Comparison of ENCODE assay signal across 9 mouse cellular contexts in the genomic region with DNA sequence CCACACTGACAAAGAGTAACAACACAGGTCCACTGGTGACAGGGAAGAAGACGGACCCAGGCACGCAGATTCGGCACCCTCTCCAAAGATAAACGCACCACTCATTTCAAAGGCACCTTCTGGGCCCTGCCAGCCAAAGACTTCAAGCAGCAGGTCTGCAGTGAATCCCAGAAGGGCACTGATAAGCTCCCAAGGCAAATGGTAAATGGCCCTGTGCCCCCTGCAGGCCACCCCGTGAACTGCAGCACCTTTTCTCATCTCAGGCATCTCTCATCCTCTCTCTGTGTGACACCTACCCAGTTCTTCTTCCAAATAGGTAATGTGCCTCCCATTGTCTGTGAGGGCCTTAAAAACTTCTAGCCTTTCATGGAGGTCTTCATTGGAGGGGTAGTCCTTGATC. TPM values are rescaled to one million over a fixed set of nuclear protein-coding genes. Genes with fewer than 3 reads are reported as not detected.
DNase-seq lines count a peak whose midpoint lies in the region; ATAC-seq and TF ChIP-seq lines count a peak whose summit lies in the region.
"Had no signal": no experiment of that assay in that cellular context is flagged by ENCODE, and none has a peak within 500 bp of the region (broad histone marks: within the 10 kb centered on the region; RNA-seq: fewer than 3 reads in every experiment).

No protein-coding gene starts in this region.

- no peak overlapping the region for H3K9ac ChIP-seq in hindbrain, embryonic 12.5 days
- no peak overlapping the region for H3K9ac ChIP-seq in ES-Bruce4 (ENCODE audit: low read depth, poor library complexity, severe bottlenecking)
- H3K9ac ChIP-seq: liver, embryonic 15.5 days had no signal

- peak; percentile 72 for DNase-seq in hindbrain, embryonic 10.5 days (ENCODE audit: low spot score)
- peak; percentile 66 for DNase-seq in c-Kit-positive CD71-negative TER-119-negative erythroid progenitor cells, embryonic 14.5 days (ENCODE audit: low read depth)
- peak; percentile 75 for DNase-seq in gastrocnemius, adult 18-20 months (ENCODE audit: low spot score)
- DNase-seq in layer of hippocampus, adult 9-10 months (ENCODE audit: low spot score), result peak; percentile 79
- DNase-seq in lung, postnatal 25 days (ENCODE audit: low spot score), result peak; percentile 71
- DNase-seq in spleen, postnatal 14 days (ENCODE audit: low spot score in 2 of 2), result peak; percentile 62 to 76

- H3K4me2 ChIP-seq in hindbrain, embryonic 12.5 days (replicated peaks), result no peak overlapping the region
- H3K4me2 ChIP-seq: liver, embryonic 15.5 days had no signal

- no peak for TF ChIP-seq EP300 in ES-Bruce4 (IDR thresholded peaks at IDR 0.05; ENCODE audit: insufficient read depth, low read depth, low read length)

- H3K27ac ChIP-seq in hindbrain, embryonic 10.5 days, result no peak overlapping the region
- no peak overlapping the region for H3K27ac ChIP-seq in hindbrain, embryonic 12.5 days
- no peak overlapping the region for H3K27ac ChIP-seq in ES-Bruce4 (ENCODE audit: insufficient read depth, low read length)
- H3K27ac ChIP-seq: liver, embryonic 15.5 days had no signal

- ATAC-seq in hindbrain, embryonic 12.5 days (ENCODE audit: low FRiP score), result no peak

- no peak for TF ChIP-seq POLR2A in ES-Bruce4 (IDR thresholded peaks at IDR 0.05; ENCODE audit: insufficient read depth, low read length)

- peaks cover 74% of the 10 kb centered on the region for H3K36me3 ChIP-seq in hindbrain, embryonic 10.5 days
- peaks cover 67% of the 10 kb centered on the region for H3K36me3 ChIP-seq in hindbrain, embryonic 12.5 days
- H3K36me3 ChIP-seq in ES-Bruce4 (ENCODE audit: control insufficient read depth, insufficient read depth, low read length, poor library complexity, severe bottlenecking), result peaks cover 3% of the 10 kb centered on the region

- H3K9me3 ChIP-seq in hindbrain, embryonic 10.5 days, result no peaks in the 10 kb centered on the region
- no peaks in the 10 kb centered on the region for H3K9me3 ChIP-seq in hindbrain, embryonic 12.5 days (replicated peaks)
- H3K9me3 ChIP-seq in ES-Bruce4 (replicated peaks; ENCODE audit: control insufficient read depth, insufficient read depth, low read length, poor library complexity, severe bottlenecking), result no peaks in the 10 kb centered on the region
- H3K9me3 ChIP-seq: liver, embryonic 15.5 days had no signal

- peak; percentile 87 for TF ChIP-seq CTCF in ES-Bruce4 (IDR thresholded peaks at IDR 0.05; ENCODE audit: low read depth, low read length)

- no peaks in the 10 kb centered on the region for H3K27me3 ChIP-seq in hindbrain, embryonic 10.5 days (ENCODE audit: insufficient read depth, poor library complexity, severe bottlenecking)
- no peaks in the 10 kb centered on the region for H3K27me3 ChIP-seq in hindbrain, embryonic 12.5 days
- no peaks in the 10 kb centered on the region for H3K27me3 ChIP-seq in ES-Bruce4 (ENCODE audit: control insufficient read depth, insufficient read depth, low read length, poor library complexity, severe bottlenecking)
- H3K27me3 ChIP-seq: liver, embryonic 15.5 days had no signal

- WGBS in hindbrain, embryonic 10.5 days, result 55% methylated on average over 5 of the region's 5 CpGs
- 57% methylated on average over 5 of the region's 5 CpGs for WGBS in hindbrain, embryonic 12.5 days

- H3K4me3 ChIP-seq in hindbrain, embryonic 10.5 days, result no peak overlapping the region
- H3K4me3 ChIP-seq in hindbrain, embryonic 12.5 days, result no peak overlapping the region
- H3K4me3 ChIP-seq in ES-Bruce4 (ENCODE audit: low read depth, low read length), result no peak overlapping the region
- H3K4me3 ChIP-seq: liver, embryonic 15.5 days had no signal

- peaks cover 17% of the 10 kb centered on the region for H3K4me1 ChIP-seq in hindbrain, embryonic 10.5 days (replicated peaks)
- peaks cover 15% of the 10 kb centered on the region for H3K4me1 ChIP-seq in hindbrain, embryonic 12.5 days
- no peaks in the 10 kb centered on the region for H3K4me1 ChIP-seq in ES-Bruce4 (ENCODE audit: control insufficient read depth, insufficient read depth, low read length)

RNA-seq across cellular contexts. Expression of gene Tsc2, which starts 3.8 kb away (rescaled TPM):
- 64.1 and 86.9 TPM in 2 replicates for polyA plus RNA-seq in hindbrain, embryonic 10.5 days (2016; fragmentation: Nextera tagmentation; extraction: Ambion mirVana)
- polyA plus RNA-seq in hindbrain, embryonic 12.5 days (2016; fragmentation: Nextera tagmentation; extraction: Ambion mirVana), result 85.5 and 86.2 TPM in 2 replicates
- 51.1 and 53.2 TPM in 2 replicates for polyA plus RNA-seq in ES-Bruce4 (2011; ENCODE audit: insufficient read depth, insufficient read length, low read depth, missing spikeins)
- total RNA-seq in gastrocnemius, adult 18-20 months (2021), result 100 to 1,000 TPM in 1 of 2 experiments, 10 to 100 TPM in 1; 83.2 to 105 TPM

RNA-seq across cellular contexts. Expression of gene Nthl1, which starts 3.8 kb away (rescaled TPM):
- polyA plus RNA-seq in hindbrain, embryonic 10.5 days (2016; fragmentation: Nextera tagmentation; extraction: Ambion mirVana), result 19.9 and 27.1 TPM in 2 replicates
- polyA plus RNA-seq in hindbrain, embryonic 12.5 days (2016; fragmentation: Nextera tagmentation; extraction: Ambion mirVana), result 14.4 and 15.7 TPM in 2 replicates
- 21.5 and 27.2 TPM in 2 replicates for polyA plus RNA-seq in ES-Bruce4 (2011; ENCODE audit: insufficient read depth, insufficient read length, low read depth, missing spikeins)
- total RNA-seq in gastrocnemius, adult 18-20 months (2021), result 1 to 10 TPM; 2.5 to 3.5 TPM

RNA-seq across cellular contexts. Expression of gene Slc9a3r2, which starts 21.5 kb away (rescaled TPM):
- 34.2 and 39.2 TPM in 2 replicates for polyA plus RNA-seq in hindbrain, embryonic 10.5 days (2016; fragmentation: Nextera tagmentation; extraction: Ambion mirVana)
- polyA plus RNA-seq in hindbrain, embryonic 12.5 days (2016; fragmentation: Nextera tagmentation; extraction: Ambion mirVana), result 39.2 and 39.6 TPM in 2 replicates
- polyA plus RNA-seq in ES-Bruce4 (2011; ENCODE audit: insufficient read depth, insufficient read length, low read depth, missing spikeins), result 10.3 and 13.5 TPM in 2 replicates
- 10 to 100 TPM; 31.8 to 55.0 TPM for total RNA-seq in gastrocnemius, adult 18-20 months (2021)

RNA-seq across cellular contexts. Expression of gene Npw, which starts 29.6 kb away (rescaled TPM):
- polyA plus RNA-seq in hindbrain, embryonic 10.5 days (2016; fragmentation: Nextera tagmentation; extraction: Ambion mirVana), result not detected in 2 replicates
- not detected in 2 replicates for polyA plus RNA-seq in hindbrain, embryonic 12.5 days (2016; fragmentation: Nextera tagmentation; extraction: Ambion mirVana)
- polyA plus RNA-seq in ES-Bruce4 (2011; ENCODE audit: insufficient read depth, insufficient read length, low read depth, missing spikeins), result 1.6 TPM in 1 of 2 replicates, not detected in the other
- total RNA-seq in gastrocnemius, adult 18-20 months (2021), result not detected

RNA-seq across cellular contexts. Expression of gene Zfp598, which starts 40.8 kb away (rescaled TPM):
- 26.2 and 28.6 TPM in 2 replicates for polyA plus RNA-seq in hindbrain, embryonic 10.5 days (2016; fragmentation: Nextera tagmentation; extraction: Ambion mirVana)
- polyA plus RNA-seq in hindbrain, embryonic 12.5 days (2016; fragmentation: Nextera tagmentation; extraction: Ambion mirVana), result 23.0 and 25.2 TPM in 2 replicates
- polyA plus RNA-seq in ES-Bruce4 (2011; ENCODE audit: insufficient read depth, insufficient read length, low read depth, missing spikeins), result 39.0 and 42.1 TPM in 2 replicates
- 10 to 100 TPM; 23.1 to 25.4 TPM for total RNA-seq in gastrocnemius, adult 18-20 months (2021)
